Comparison of ENCODE assay signal across 15 mouse cellular contexts in genomic region chr1:98097957-98098729, GRCm38 (mm10).
"Had no signal": no experiment of that assay in that cellular context is flagged by ENCODE, and none has a peak within 500 bp of the region (broad histone marks: within the 10 kb centered on the region; RNA-seq: fewer than 3 reads in every experiment).

No protein-coding gene starts in this region.

- ATAC-seq: midbrain, embryonic 15.5 days had no signal

- H3K9me3 ChIP-seq: midbrain, embryonic 10.5 days; midbrain, embryonic 15.5 days; neural tube, embryonic 12.5 days; stomach, embryonic 15.5 days had no signal

- DNase-seq: lung, adult 18-20 months; lung, embryonic 14.5 days; lung, postnatal 10 days; lung, postnatal 4 days; right cerebral cortex, postnatal 14 days; thymus, adult 2 months; thymus, postnatal 25 days; thymus, postnatal 4 days had no signal

- H3K27ac ChIP-seq: liver, embryonic 14.5 days; midbrain, embryonic 10.5 days; neural tube, embryonic 12.5 days; stomach, embryonic 15.5 days; stomach, postnatal 0 days had no signal

- H3K27me3 ChIP-seq: midbrain, embryonic 15.5 days; neural tube, embryonic 12.5 days; stomach, embryonic 15.5 days had no signal

- H3K36me3 ChIP-seq: midbrain, embryonic 10.5 days; midbrain, embryonic 15.5 days; neural tube, embryonic 12.5 days; stomach, embryonic 15.5 days had no signal

- H3K4me2 ChIP-seq: lung, embryonic 14.5 days; midbrain, embryonic 15.5 days; neural tube, embryonic 12.5 days; stomach, embryonic 15.5 days had no signal

- H3K4me3 ChIP-seq: midbrain, embryonic 10.5 days; midbrain, embryonic 15.5 days; myocyte; neural tube, embryonic 12.5 days; stomach, embryonic 15.5 days had no signal

- H3K9ac ChIP-seq: liver, embryonic 14.5 days; lung, embryonic 14.5 days; midbrain, embryonic 15.5 days; neural tube, embryonic 12.5 days; stomach, embryonic 15.5 days had no signal
